Mouse (Mus musculus): ENCODE measurements around the gene Ubap2l.

DNA sequence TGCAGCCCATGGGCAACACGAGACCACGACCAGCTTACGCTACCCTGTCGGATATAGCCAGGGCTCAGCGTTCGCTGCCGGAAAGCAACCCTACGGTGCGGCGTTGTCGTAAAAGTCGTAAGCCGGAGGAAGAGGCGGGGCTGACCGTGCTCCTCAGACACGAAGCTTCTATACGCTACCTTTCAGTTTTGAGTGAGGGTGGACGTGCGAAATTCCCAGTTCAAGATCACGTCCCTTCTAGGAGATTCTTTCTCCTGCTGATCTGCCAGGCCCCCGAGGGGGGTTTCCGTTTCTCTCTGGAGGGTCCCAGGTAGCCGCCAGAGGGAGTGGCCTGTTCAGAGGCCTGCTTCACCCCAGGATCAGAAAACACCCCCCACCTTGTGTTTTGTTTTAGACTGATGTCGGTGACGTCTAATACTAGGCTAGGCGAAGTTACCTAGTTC, 53.8 kb downstream of the Ubap2l start, which contains the start of gene Hax1:
- TF ChIP-seq CTCF (IDR thresholded peaks at IDR 0.05; ENCODE audit: low read depth): no peak
- TF ChIP-seq EP300 (optimal IDR thresholded peaks at IDR 0.05): no peak

Measured in stomach, postnatal 0 days (tissue).